Mouse (Mus musculus) embryonic facial prominence, embryonic 12.5 days (tissue): ENCODE data around the gene Prrg2. TPM values are rescaled to one million over a fixed set of nuclear protein-coding genes. Genes with fewer than 3 reads are reported as not detected.
"Not testable (repeated sequence)": the region's sequence is repeated elsewhere in the genome, so short reads cannot be mapped to it uniquely, and the experiment has no call there.

ENCODE experiments used
- ATAC-seq: fragments of 200-750 bp; cut with Nextera tagmentation; 2 replicates; pipeline ENCODE4 v1.8.0; 2017; ENCODE audit not compliant: insufficient number of reproducible peaks, insufficient read depth, low FRiP score, low TSS enrichment
- H3K27ac ChIP-seq: fragments of 300-500 bp; sonication (generic); 2 replicates; pipeline ENCODE4 v1.5.1; 2016; ENCODE audit warnings: mild to moderate bottlenecking
- H3K27me3 ChIP-seq: fragments of 300-500 bp; sonication (generic); 2 replicates; pipeline ENCODE4 v1.6.1; 2016; ENCODE audit warnings: mild to moderate bottlenecking, moderate library complexity
- H3K36me3 ChIP-seq: fragments of 300-500 bp; sonication (generic); 2 replicates; pipeline ENCODE4 v1.6.1; 2016; ENCODE audit warnings: mild to moderate bottlenecking
- H3K4me1 ChIP-seq: fragments of 300-500 bp; sonication (generic); 2 replicates; pipeline ENCODE4 v1.6.1; 2016
- H3K4me2 ChIP-seq: fragments of 300-500 bp; sonication (generic); replicated peaks from 2 replicates; pipeline ENCODE4 v1.6.1; 2016; ENCODE audit warnings: mild to moderate bottlenecking, moderate library complexity
- H3K4me3 ChIP-seq: fragments of 300-500 bp; sonication (generic); 2 replicates; pipeline ENCODE4 v1.5.1; 2016; ENCODE audit warnings: mild to moderate bottlenecking
- H3K9ac ChIP-seq: fragments of 300-500 bp; sonication (generic); 2 replicates; pipeline ENCODE4 v1.6.1; 2016; ENCODE audit warnings: mild to moderate bottlenecking, moderate library complexity
- H3K9me3 ChIP-seq: fragments of 300-500 bp; sonication (generic); 2 replicates; pipeline ENCODE4 v1.6.1; 2016; ENCODE audit warnings: mild to moderate bottlenecking, moderate library complexity
- WGBS: fragments of 180-500 bp; shearing (Covaris S2); methylation state at CpG from one replicate; pipeline ENCODE4 v1.1.7; 2016; 5-methylcytosine and 5-hydroxymethylcytosine counted together
- polyA plus RNA-seq: library from polyadenylated mRNA; unstranded; fragments of >200 nt; fragmentation: Nextera tagmentation; extraction: Ambion mirVana; gene quantifications from 2 replicates; pipeline ENCODE4 v1.2.1, GENCODE M21; 2016

Gene Prrg2
- polyA plus RNA-seq = 23.9 and 25.0 TPM in 2 replicates

GRCm38 (mm10) chr7:45062239-45062835, at the start of gene Prrg2, which contains the start of gene Nosip:
Gene Prrg2 (minus strand): TSS chr7:45062677.
Gene Nosip (plus strand): TSS chr7:45062429.
- WGBS = under 1% methylated on average over 31 of the region's 31 CpGs
- peaks cover 21% of the 10 kb centered on the region for H3K4me1 ChIP-seq
- peak within 1 kb of the TSS; percentile 58 for H3K9ac ChIP-seq
- peak within 1 kb of the TSS; percentile 60 for H3K4me3 ChIP-seq
- no peaks in the 10 kb centered on the region for H3K36me3 ChIP-seq
- H3K9me3 ChIP-seq = no peaks in the 10 kb centered on the region
- peak within 1 kb of the TSS; percentile 67 for H3K4me2 ChIP-seq
- no peaks in the 10 kb centered on the region for H3K27me3 ChIP-seq
- ATAC-seq = peak; percentile 80
- peak within 1 kb of the TSS; percentile 90 for H3K27ac ChIP-seq

GRCm38 (mm10) chr7:45111940-45112339, 49.5 kb upstream of the Prrg2 start:
- 54% methylated on average over 2 of the region's 2 CpGs for WGBS
- H3K27me3 ChIP-seq = no peaks in the 10 kb centered on the region; the same call in 1 of the 2 replicates
- no peaks in the 10 kb centered on the region for H3K9me3 ChIP-seq
- H3K9ac ChIP-seq = no peak overlapping the region
- no peak overlapping the region for H3K27ac ChIP-seq
- no peak overlapping the region for H3K4me2 ChIP-seq
- no peak overlapping the region for H3K4me3 ChIP-seq
- ATAC-seq = no peak
- H3K4me1 ChIP-seq = no peaks in the 10 kb centered on the region
- no peaks in the 10 kb centered on the region for H3K36me3 ChIP-seq

GRCm38 (mm10) chr7:45110089-45110488, 47.6 kb upstream of the Prrg2 start:
- ATAC-seq, H3K27ac ChIP-seq, H3K9ac ChIP-seq, H3K4me2 ChIP-seq, H3K36me3 ChIP-seq, H3K9me3 ChIP-seq, H3K27me3 ChIP-seq, H3K4me1 ChIP-seq, H3K4me3 ChIP-seq: not testable (repeated sequence)
- 94% methylated on average over 4 of the region's 4 CpGs for WGBS

- 62% methylated on average over 5 of the region's 5 CpGs for WGBS
- no peak overlapping the region for H3K27ac ChIP-seq
These were observed 44.7 kb upstream of the Prrg2 start for GRCm38 (mm10) chr7:45107052-45107645.

GRCm38 (mm10) chr7:45106441-45106840, 44.0 kb upstream of the Prrg2 start:
- H3K27ac ChIP-seq = no peak overlapping the region
- no peaks in the 10 kb centered on the region for H3K36me3 ChIP-seq
- peaks cover 21% of the 10 kb centered on the region for H3K4me1 ChIP-seq
- no peaks in the 10 kb centered on the region for H3K9me3 ChIP-seq
- WGBS = 36% methylated on average over 6 of the region's 6 CpGs
- no peak overlapping the region for H3K4me2 ChIP-seq
- no peaks in the 10 kb centered on the region for H3K27me3 ChIP-seq
- ATAC-seq = no peak
- no peak overlapping the region for H3K9ac ChIP-seq
- no peak overlapping the region for H3K4me3 ChIP-seq

More at GRCm38 (mm10) chr7:45107052-45107645, 44.7 kb upstream of the Prrg2 start:
- H3K36me3 ChIP-seq = no peaks in the 10 kb centered on the region
- no peaks in the 10 kb centered on the region for H3K9me3 ChIP-seq
- H3K4me1 ChIP-seq = peaks cover 21% of the 10 kb centered on the region
- no peak overlapping the region for H3K9ac ChIP-seq
- no peak for ATAC-seq
- no peak overlapping the region for H3K4me3 ChIP-seq
- H3K27me3 ChIP-seq = no peaks in the 10 kb centered on the region
- H3K4me2 ChIP-seq = no peak overlapping the region

- Histone ChIP-seq H3K27ac (no peak overlapping the region), H3K9me3 (no peaks in the 10 kb centered on the region), H3K4me1 (peaks cover 21% of the 10 kb centered on the region), H3K36me3 (no peaks in the 10 kb centered on the region), H3K9ac (no peak overlapping the region), H3K4me3 (no peak overlapping the region), H3K4me2 (no peak overlapping the region), H3K27me3 (no peaks in the 10 kb centered on the region)
- WGBS = 72% methylated on average over 8 of the region's 8 CpGs
- ATAC-seq = no peak
These were observed 43.0 kb upstream of the Prrg2 start for GRCm38 (mm10) chr7:45105491-45105890.

GRCm38 (mm10) chr7:45104941-45105340, 42.5 kb upstream of the Prrg2 start:
- no peak for ATAC-seq
- no peak overlapping the region for H3K27ac ChIP-seq

GRCm38 (mm10) chr7:45103652-45104180, 41.2 kb upstream of the Prrg2 start, which contains the start of gene Fcgrt:
Gene Fcgrt (minus strand): TSS chr7:45103851.
- 48% methylated on average over 7 of the region's 7 CpGs for WGBS
- Histone ChIP-seq H3K4me1 (peaks cover 21% of the 10 kb centered on the region), H3K4me3 (peak within 1 kb of the TSS; percentile 20; the same call in 1 of the 2 replicates), H3K4me2 (peak within 1 kb of the TSS; percentile 36), H3K9me3 (no peaks in the 10 kb centered on the region), H3K27me3 (no peaks in the 10 kb centered on the region), H3K27ac (peak within 1 kb of the TSS; percentile 90), H3K36me3 (no peaks in the 10 kb centered on the region), H3K9ac (peak within 1 kb of the TSS; percentile 49; the same call in 1 of the 2 replicates)
- ATAC-seq = peak; percentile 82; the same call in 1 of the 2 replicates

More at GRCm38 (mm10) chr7:45104941-45105340, 42.5 kb upstream of the Prrg2 start:
- Histone ChIP-seq H3K36me3 (no peaks in the 10 kb centered on the region), H3K9me3 (no peaks in the 10 kb centered on the region), H3K4me1 (peaks cover 21% of the 10 kb centered on the region), H3K4me2 (no peak overlapping the region), H3K4me3 (no peak overlapping the region), H3K9ac (no peak overlapping the region), H3K27me3 (no peaks in the 10 kb centered on the region)
- WGBS = 77% methylated on average over 5 of the region's 5 CpGs

- H3K4me1 ChIP-seq = peaks cover 21% of the 10 kb centered on the region
- H3K9me3 ChIP-seq = no peaks in the 10 kb centered on the region
- peak overlapping the region; percentile 36 for H3K4me2 ChIP-seq
- H3K36me3 ChIP-seq = no peaks in the 10 kb centered on the region
- peak overlapping the region; percentile 20; the same call in 1 of the 2 replicates for H3K4me3 ChIP-seq
- WGBS = 58% methylated on average over 9 of the region's 9 CpGs
- H3K27ac ChIP-seq = peak overlapping the region; percentile 90
- H3K27me3 ChIP-seq = no peaks in the 10 kb centered on the region
- peak overlapping the region; percentile 49; the same call in 1 of the 2 replicates for H3K9ac ChIP-seq
- ATAC-seq = no peak
These were observed 40.6 kb upstream of the Prrg2 start for GRCm38 (mm10) chr7:45102940-45103585.

- Histone ChIP-seq H3K9ac (no peak overlapping the region), H3K27ac (no peak overlapping the region), H3K36me3 (no peaks in the 10 kb centered on the region), H3K4me3 (no peak overlapping the region), H3K9me3 (no peaks in the 10 kb centered on the region), H3K27me3 (no peaks in the 10 kb centered on the region), H3K4me1 (peaks cover 21% of the 10 kb centered on the region), H3K4me2 (peak overlapping the region; percentile 36; the same call in 1 of the 2 replicates)
- WGBS = 82% methylated on average over 11 of the region's 11 CpGs
- ATAC-seq = no peak
These were observed 40.0 kb upstream of the Prrg2 start for GRCm38 (mm10) chr7:45102441-45102840.

GRCm38 (mm10) chr7:45100046-45100445, 37.6 kb upstream of the Prrg2 start:
- Histone ChIP-seq H3K27me3 (no peaks in the 10 kb centered on the region), H3K36me3 (no peaks in the 10 kb centered on the region), H3K4me3 (no peak overlapping the region), H3K4me1 (peaks cover 21% of the 10 kb centered on the region), H3K27ac (no peak overlapping the region), H3K9me3 (no peaks in the 10 kb centered on the region), H3K9ac (no peak overlapping the region), H3K4me2 (no peak overlapping the region)
- ATAC-seq = no peak
- 90% methylated on average over 6 of the region's 6 CpGs for WGBS
